Mouse (Mus musculus): Measurements from ENCODE around the gene Ptpru. TPM values are rescaled to one million over a fixed set of nuclear protein-coding genes. Genes with fewer than 3 reads are reported as not detected.

Gene Ptpru
- polyA plus RNA-seq, 1 experiment from 2014 or later = 13.3 TPM

GRCm38 (mm10) chr4:131845991-131846778, 8.1 kb upstream of the Ptpru start:
- H3K9ac ChIP-seq (ENCODE audit: low read length) = no peak overlapping the region
- DNase-seq (ENCODE audit: low spot score) = no peak
- WGBS = 85% methylated on average over 8 of the region's 8 CpGs

GRCm38 (mm10) chr4:131843290-131843743, 5.2 kb upstream of the Ptpru start, which contains the start of gene Mecr:
Gene Mecr (plus strand): TSS chr4:131843470.
- WGBS = under 1% methylated on average over 37 of the region's 37 CpGs
- ATAC-seq (ENCODE audit: insufficient read depth, low FRiP score, low TSS enrichment) (peak; percentile 53), DNase-seq (ENCODE audit: low spot score) (peak; percentile 91)
- H3K9me3 ChIP-seq (ENCODE audit: control insufficient read depth, low read length) = no peaks in the 10 kb centered on the region
- H3K4me3 ChIP-seq (ENCODE audit: low read depth, low read length) = peak within 1 kb of the TSS; percentile 91
- H3K4me1 ChIP-seq (ENCODE audit: control insufficient read depth, insufficient read depth, low read length) = 0 out of 2 replicates have a peak, but pooled peaks cover 2% of the 10 kb centered on the region
- peak within 1 kb of the TSS; percentile 81 for H3K9ac ChIP-seq (ENCODE audit: low read length)
- H3K36me3 ChIP-seq (ENCODE audit: control insufficient read depth, insufficient read depth, low read length) = no peaks in the 10 kb centered on the region
- H3K27ac ChIP-seq (ENCODE audit: low read depth, low read length) = no peak within 1 kb of the TSS
- no peaks in the 10 kb centered on the region for H3K27me3 ChIP-seq (ENCODE audit: control insufficient read depth, insufficient read depth, low read length)
- peak within 1 kb of the TSS; percentile 96 for H3K4me2 ChIP-seq (ENCODE audit: low read depth)

More at GRCm38 (mm10) chr4:131845991-131846778, 8.1 kb upstream of the Ptpru start:
- H3K4me1 ChIP-seq (ENCODE audit: control insufficient read depth, insufficient read depth, low read length) = peaks cover 4% of the 10 kb centered on the region; the same call in 1 of the 2 replicates
- H3K4me2 ChIP-seq (ENCODE audit: low read depth) = no peak overlapping the region
- no peak overlapping the region for H3K27ac ChIP-seq (ENCODE audit: low read depth, low read length)
- ATAC-seq (ENCODE audit: insufficient read depth, low FRiP score, low TSS enrichment) = no peak
- no peaks in the 10 kb centered on the region for H3K36me3 ChIP-seq (ENCODE audit: control insufficient read depth, insufficient read depth, low read length)
- H3K4me3 ChIP-seq (ENCODE audit: low read depth, low read length) = no peak overlapping the region
- H3K9me3 ChIP-seq (ENCODE audit: control insufficient read depth, low read length) = no peaks in the 10 kb centered on the region
- H3K27me3 ChIP-seq (ENCODE audit: control insufficient read depth, insufficient read depth, low read length) = no peaks in the 10 kb centered on the region

- ATAC-seq (ENCODE audit: insufficient read depth, low FRiP score, low TSS enrichment) = peak; percentile 16; the same call in 1 of the 2 replicates
- peaks cover 17% of the 10 kb centered on the region for H3K27me3 ChIP-seq (ENCODE audit: control insufficient read depth, insufficient read depth, low read length)
Measured at GRCm38 (mm10) chr4:131836891-131837491, 1.1 kb downstream of the Ptpru start.

GRCm38 (mm10) chr4:131836351-131836881, 1.7 kb downstream of the Ptpru start:
- Histone ChIP-seq H3K9ac (ENCODE audit: low read length) (peak overlapping the region; percentile 69), H3K4me2 (ENCODE audit: low read depth) (peak overlapping the region; percentile 99), H3K27ac (ENCODE audit: low read depth, low read length) (no peak overlapping the region), H3K9me3 (ENCODE audit: control insufficient read depth, low read length) (no peaks in the 10 kb centered on the region), H3K4me1 (ENCODE audit: control insufficient read depth, insufficient read depth, low read length) (peaks cover 15% of the 10 kb centered on the region), H3K4me3 (ENCODE audit: low read depth, low read length) (peak overlapping the region; percentile 58), H3K36me3 (ENCODE audit: control insufficient read depth, insufficient read depth, low read length) (no peaks in the 10 kb centered on the region), H3K27me3 (ENCODE audit: control insufficient read depth, insufficient read depth, low read length) (peaks cover 17% of the 10 kb centered on the region)
- ATAC-seq (ENCODE audit: insufficient read depth, low FRiP score, low TSS enrichment) (no peak), DNase-seq (ENCODE audit: low spot score) (peak; percentile 55)
- 1% methylated on average over 39 of the region's 39 CpGs for WGBS

More at GRCm38 (mm10) chr4:131836891-131837491, 1.1 kb downstream of the Ptpru start:
- Histone ChIP-seq H3K9ac (ENCODE audit: low read length) (peak overlapping the region; percentile 69), H3K4me1 (ENCODE audit: control insufficient read depth, insufficient read depth, low read length) (peaks cover 15% of the 10 kb centered on the region), H3K9me3 (ENCODE audit: control insufficient read depth, low read length) (no peaks in the 10 kb centered on the region), H3K4me3 (ENCODE audit: low read depth, low read length) (peak overlapping the region; percentile 58), H3K27ac (ENCODE audit: low read depth, low read length) (no peak overlapping the region), H3K4me2 (ENCODE audit: low read depth) (peak overlapping the region; percentile 99), H3K36me3 (ENCODE audit: control insufficient read depth, insufficient read depth, low read length) (no peaks in the 10 kb centered on the region)
- under 1% methylated on average over 71 of the region's 76 CpGs for WGBS
- DNase-seq (ENCODE audit: low spot score) = peak; percentile 64

GRCm38 (mm10) chr4:131833971-131834609, 4.0 kb downstream of the Ptpru start:
- H3K4me3 ChIP-seq (ENCODE audit: low read depth, low read length) = no peak overlapping the region
- H3K27ac ChIP-seq (ENCODE audit: low read depth, low read length) = no peak overlapping the region
- H3K4me1 ChIP-seq (ENCODE audit: control insufficient read depth, insufficient read depth, low read length) = peaks cover 15% of the 10 kb centered on the region
- no peak overlapping the region for H3K9ac ChIP-seq (ENCODE audit: low read length)
- H3K9me3 ChIP-seq (ENCODE audit: control insufficient read depth, low read length) = no peaks in the 10 kb centered on the region
- no peak for ATAC-seq (ENCODE audit: insufficient read depth, low FRiP score, low TSS enrichment)
- peaks cover 17% of the 10 kb centered on the region for H3K27me3 ChIP-seq (ENCODE audit: control insufficient read depth, insufficient read depth, low read length)
- no peak overlapping the region for H3K4me2 ChIP-seq (ENCODE audit: low read depth)
- DNase-seq (ENCODE audit: low spot score) = peak; percentile 45
- H3K36me3 ChIP-seq (ENCODE audit: control insufficient read depth, insufficient read depth, low read length) = no peaks in the 10 kb centered on the region
- 28% methylated on average over 9 of the region's 9 CpGs for WGBS

GRCm38 (mm10) chr4:131832759-131833407, 5.2 kb downstream of the Ptpru start:
- Histone ChIP-seq H3K4me3 (ENCODE audit: low read depth, low read length) (no peak overlapping the region), H3K9me3 (ENCODE audit: control insufficient read depth, low read length) (no peaks in the 10 kb centered on the region), H3K4me1 (ENCODE audit: control insufficient read depth, insufficient read depth, low read length) (peaks cover 12% of the 10 kb centered on the region), H3K27me3 (ENCODE audit: control insufficient read depth, insufficient read depth, low read length) (peaks cover 17% of the 10 kb centered on the region), H3K9ac (ENCODE audit: low read length) (no peak overlapping the region), H3K4me2 (ENCODE audit: low read depth) (no peak overlapping the region), H3K36me3 (ENCODE audit: control insufficient read depth, insufficient read depth, low read length) (no peaks in the 10 kb centered on the region), H3K27ac (ENCODE audit: low read depth, low read length) (no peak overlapping the region)
- 65% methylated on average over 3 of the region's 3 CpGs for WGBS
- DNase-seq (ENCODE audit: low spot score) = no peak
- no peak for ATAC-seq (ENCODE audit: insufficient read depth, low FRiP score, low TSS enrichment)

GRCm38 (mm10) chr4:131831546-131832045, 6.5 kb downstream of the Ptpru start:
- DNase-seq (ENCODE audit: low spot score) (no peak), ATAC-seq (ENCODE audit: insufficient read depth, low FRiP score, low TSS enrichment) (no peak)
- no peak overlapping the region for H3K4me3 ChIP-seq (ENCODE audit: low read depth, low read length)
- no peak overlapping the region for H3K9ac ChIP-seq (ENCODE audit: low read length)
- peaks cover 9% of the 10 kb centered on the region; the same call in 1 of the 2 replicates for H3K4me1 ChIP-seq (ENCODE audit: control insufficient read depth, insufficient read depth, low read length)
- 88% methylated on average over 5 of the region's 5 CpGs for WGBS
- peaks cover 12% of the 10 kb centered on the region for H3K27me3 ChIP-seq (ENCODE audit: control insufficient read depth, insufficient read depth, low read length)
- no peak overlapping the region for H3K4me2 ChIP-seq (ENCODE audit: low read depth)
- no peak overlapping the region for H3K27ac ChIP-seq (ENCODE audit: low read depth, low read length)
- no peaks in the 10 kb centered on the region for H3K9me3 ChIP-seq (ENCODE audit: control insufficient read depth, low read length)
- no peaks in the 10 kb centered on the region for H3K36me3 ChIP-seq (ENCODE audit: control insufficient read depth, insufficient read depth, low read length)

- Histone ChIP-seq H3K36me3 (ENCODE audit: control insufficient read depth, insufficient read depth, low read length) (no peaks in the 10 kb centered on the region), H3K4me3 (ENCODE audit: low read depth, low read length) (no peak overlapping the region), H3K9me3 (ENCODE audit: control insufficient read depth, low read length) (no peaks in the 10 kb centered on the region), H3K9ac (ENCODE audit: low read length) (no peak overlapping the region), H3K4me2 (ENCODE audit: low read depth) (no peak overlapping the region), H3K4me1 (ENCODE audit: control insufficient read depth, insufficient read depth, low read length) (peaks cover 5% of the 10 kb centered on the region; the same call in 1 of the 2 replicates), H3K27me3 (ENCODE audit: control insufficient read depth, insufficient read depth, low read length) (no peaks in the 10 kb centered on the region), H3K27ac (ENCODE audit: low read depth, low read length) (no peak overlapping the region)
- no peak for DNase-seq (ENCODE audit: low spot score)
- ATAC-seq (ENCODE audit: insufficient read depth, low FRiP score, low TSS enrichment) = no peak
- 89% methylated on average over 8 of the region's 8 CpGs for WGBS
Measured at GRCm38 (mm10) chr4:131829123-131829522, 9.0 kb downstream of the Ptpru start.

All from neural tube, embryonic 11.5 days (tissue).